Mouse (Mus musculus) G1E-ER4 (cell line): ENCODE measurements around the gene Wnt3. TPM values are rescaled to one million over a fixed set of nuclear protein-coding genes. Genes with fewer than 3 reads are reported as not detected.

Experiments used
- GATA1 ChIP-seq: IDR thresholded peaks from one replicate; pipeline ENCODE4 v1.8.0; 2012; ENCODE audit warnings: low read length, inconsistent platforms
- polyA plus RNA-seq: library from polyadenylated mRNA; stranded (reverse); fragments of >175 nt; gene quantifications from 2 replicates; pipeline ENCODE4 v1.2.3, GENCODE M21; 2012

Wnt3 gene
- polyA plus RNA-seq, 1 experiment, result not detected

GRCm38 (mm10) chr11:103810631-103811030 lies 36.7 kb downstream of the Wnt3 start:
- no peak for TF ChIP-seq GATA1

- no peak for TF ChIP-seq GATA1
Observed at GRCm38 (mm10) chr11:103811246-103811645, 37.3 kb downstream of the Wnt3 start.

GRCm38 (mm10) chr11:103814808-103815207 lies 40.9 kb downstream of the Wnt3 start:
- TF ChIP-seq GATA1, result no peak

GRCm38 (mm10) chr11:103815986-103816385 lies 42.0 kb downstream of the Wnt3 start:
- TF ChIP-seq GATA1, result no peak

- TF ChIP-seq GATA1, result no peak
Observed at GRCm38 (mm10) chr11:103816719-103817118, 42.8 kb downstream of the Wnt3 start.

- TF ChIP-seq GATA1, result no peak
Observed at GRCm38 (mm10) chr11:103827201-103827600, 53.3 kb downstream of the Wnt3 start.

- TF ChIP-seq GATA1, result no peak
Observed at GRCm38 (mm10) chr11:103828866-103829265, 54.9 kb downstream of the Wnt3 start.

- no peak for TF ChIP-seq GATA1
Observed at GRCm38 (mm10) chr11:103829956-103830355, 56.0 kb downstream of the Wnt3 start.

- TF ChIP-seq GATA1, result no peak
Observed at GRCm38 (mm10) chr11:103830476-103830875, 56.5 kb downstream of the Wnt3 start.

- no peak for TF ChIP-seq GATA1
Observed at GRCm38 (mm10) chr11:103831766-103832165, 57.8 kb downstream of the Wnt3 start.

GRCm38 (mm10) chr11:103832331-103832730 lies 58.4 kb downstream of the Wnt3 start:
- TF ChIP-seq GATA1, result no peak

- no peak for TF ChIP-seq GATA1
Observed at GRCm38 (mm10) chr11:103838955-103839354, 65.0 kb downstream of the Wnt3 start.

- no peak for TF ChIP-seq GATA1
Observed at GRCm38 (mm10) chr11:103840834-103841233, 66.9 kb downstream of the Wnt3 start.

GRCm38 (mm10) chr11:103848287-103848686 lies 74.3 kb downstream of the Wnt3 start:
- TF ChIP-seq GATA1, result no peak

GRCm38 (mm10) chr11:103852590-103853283 lies 78.8 kb downstream of the Wnt3 start:
- TF ChIP-seq GATA1, result peak; percentile 41

- TF ChIP-seq GATA1, result no peak
Observed at GRCm38 (mm10) chr11:103853284-103853920, 79.5 kb downstream of the Wnt3 start.

GRCm38 (mm10) chr11:103854294-103854693 lies 80.3 kb downstream of the Wnt3 start:
- TF ChIP-seq GATA1, result no peak
